Mouse (Mus musculus): ENCODE results near the gene Tbc1d8b. TPM values are rescaled to one million over a fixed set of nuclear protein-coding genes. Genes with fewer than 3 reads are reported as not detected.
"Not testable (repeated sequence)": the region's sequence is repeated elsewhere in the genome, so short reads cannot be mapped to it uniquely, and the experiment has no call there.

The Tbc1d8b gene
- polyA plus RNA-seq, 1 experiment from 2014 or later, result 0.65 TPM

DNA sequence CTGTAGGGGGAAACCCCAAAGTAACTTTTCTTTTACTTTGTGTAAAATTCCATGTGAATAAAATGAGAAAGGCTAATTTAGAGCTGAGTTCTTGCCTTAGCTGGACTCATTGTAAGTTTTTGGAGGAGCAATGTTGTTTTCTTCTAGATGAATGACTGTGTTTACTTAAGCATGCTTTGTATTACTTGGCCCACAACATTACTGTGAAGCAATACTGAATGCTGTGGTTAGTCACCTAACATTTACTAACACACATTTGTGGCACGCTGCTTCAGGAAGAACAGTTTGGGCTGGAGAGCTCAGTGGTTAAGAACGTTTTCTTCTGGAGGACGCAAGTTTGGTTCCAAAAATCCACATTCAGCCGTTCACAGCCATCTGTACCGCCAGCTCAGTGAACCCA is 52.3 kb downstream of the Tbc1d8b start:
- Histone ChIP-seq H3K9ac (no peak overlapping the region), H3K4me2 (no peak overlapping the region), H3K9me3 (no peaks in the 10 kb centered on the region), H3K27ac (no peak overlapping the region), H3K4me1 (no peaks in the 10 kb centered on the region), H3K36me3 (replicated peaks) (no peaks in the 10 kb centered on the region), H3K4me3 (no peak overlapping the region), H3K27me3 (replicated peaks) (no peaks in the 10 kb centered on the region)
- ATAC-seq (replicated peaks), result no peak
- 89% methylated on average over 5 of the region's 5 CpGs for WGBS

DNA sequence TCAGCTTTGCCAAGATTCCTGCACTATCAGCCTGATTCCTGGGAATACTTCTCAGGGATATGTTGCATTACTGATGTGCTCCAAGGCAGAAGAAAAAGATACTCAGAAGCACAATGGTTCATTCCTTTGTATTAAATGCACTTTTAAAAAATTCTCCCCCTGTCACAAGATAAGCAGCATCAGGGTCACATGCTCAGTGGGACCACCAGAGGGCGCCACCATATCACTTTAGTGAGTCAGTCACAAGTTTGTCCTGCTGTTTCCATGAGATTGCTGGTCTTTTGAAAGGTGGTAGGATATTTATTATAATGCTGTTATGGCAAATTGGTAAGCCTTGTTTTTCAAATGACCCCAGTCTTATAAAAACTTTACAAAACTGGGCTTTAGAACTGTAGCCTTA is 67.1 kb downstream of the Tbc1d8b start:
- no peak for ATAC-seq (replicated peaks)
- Histone ChIP-seq H3K4me2 (no peak overlapping the region), H3K4me3 (no peak overlapping the region), H3K27me3 (replicated peaks) (no peaks in the 10 kb centered on the region), H3K27ac (no peak overlapping the region), H3K36me3 (replicated peaks) (no peaks in the 10 kb centered on the region), H3K4me1 (no peaks in the 10 kb centered on the region), H3K9ac (no peak overlapping the region), H3K9me3 (no peaks in the 10 kb centered on the region)
- WGBS, result 2% methylated on average over 1 of the region's 1 CpGs

DNA sequence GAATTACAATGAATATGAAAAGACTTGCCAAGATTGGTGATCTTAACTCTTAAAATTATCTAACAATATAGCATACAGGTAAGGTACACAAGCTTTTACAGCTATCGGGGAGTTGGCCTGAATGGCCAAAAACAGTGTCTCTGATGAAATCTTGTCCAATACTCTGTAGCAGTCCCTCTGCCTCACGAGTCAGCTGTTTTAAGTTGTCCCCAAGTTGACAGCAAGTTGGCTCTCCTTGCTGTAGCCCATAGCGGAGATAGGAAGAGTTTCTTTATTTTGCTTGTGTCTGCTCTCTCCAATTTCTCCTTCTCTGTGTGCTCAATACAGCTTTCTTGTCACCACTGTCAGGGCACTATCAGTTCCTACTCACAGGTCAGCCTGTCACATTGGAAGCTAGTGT is 73.8 kb downstream of the Tbc1d8b start:
- H3K4me3 ChIP-seq; H3K27ac ChIP-seq; H3K9ac ChIP-seq; H3K27me3 ChIP-seq (replicated peaks); ATAC-seq (replicated peaks); H3K4me2 ChIP-seq; H3K9me3 ChIP-seq; H3K36me3 ChIP-seq (replicated peaks); H3K4me1 ChIP-seq: not testable (repeated sequence)
- 80% methylated on average over 3 of the region's 3 CpGs for WGBS

DNA sequence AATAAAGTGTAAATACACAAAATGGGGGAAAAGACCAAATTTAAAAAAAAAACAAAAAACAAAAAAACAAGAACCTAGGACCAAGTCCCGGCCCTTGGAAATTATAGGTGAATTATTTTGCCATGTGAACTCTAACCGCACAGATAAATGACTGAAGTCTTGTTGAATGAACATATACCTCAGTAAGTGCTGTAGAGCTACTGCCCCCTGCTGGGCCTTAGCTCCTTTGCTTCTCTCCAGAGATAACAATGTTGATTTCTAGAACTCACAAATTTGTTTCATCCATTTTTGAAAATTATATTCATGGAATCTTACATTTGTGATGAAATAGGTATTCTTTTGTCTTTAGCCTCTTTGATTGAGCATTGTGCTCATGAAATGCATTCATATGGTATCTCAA is 77.8 kb downstream of the Tbc1d8b start:
- no peaks in the 10 kb centered on the region for H3K36me3 ChIP-seq (replicated peaks)

DNA sequence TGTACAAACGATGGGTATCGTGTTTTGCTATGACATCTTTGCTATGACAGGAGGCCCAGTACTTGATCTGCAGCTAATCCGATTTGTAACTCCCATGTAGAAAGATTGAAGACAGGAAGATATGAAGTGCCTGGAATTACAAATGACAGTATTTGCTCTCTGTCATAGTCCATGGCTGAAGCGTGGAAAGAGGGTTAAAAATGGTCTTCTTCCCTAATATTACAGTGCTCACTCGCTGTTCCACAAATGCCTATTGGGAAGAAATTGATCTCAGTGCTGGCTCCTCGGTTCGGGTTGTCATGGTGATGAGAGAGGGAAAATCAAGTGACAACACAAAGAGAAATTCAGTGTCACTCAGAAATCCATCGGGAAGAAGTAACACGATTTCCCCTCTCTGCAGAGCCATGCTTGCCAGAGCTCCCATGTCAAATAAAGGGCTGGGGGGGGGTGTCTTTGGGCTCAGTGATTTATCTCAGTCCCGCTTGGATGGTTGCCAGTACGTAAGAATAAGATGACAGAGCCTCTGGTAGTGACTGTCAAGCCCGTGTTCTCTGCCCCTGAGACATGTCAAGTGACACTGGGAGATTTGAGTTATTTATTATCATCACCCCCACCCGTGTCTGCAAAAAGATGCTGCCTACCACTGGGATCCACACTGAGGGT is 85.3 kb downstream of the Tbc1d8b start:
- Histone ChIP-seq H3K4me1 (no peaks in the 10 kb centered on the region), H3K4me2 (no peak overlapping the region), H3K27ac (0 out of 2 replicates have a peak overlapping the region, but pooled peaks have one; percentile 25), H3K36me3 (replicated peaks) (no peaks in the 10 kb centered on the region), H3K4me3 (no peak overlapping the region), H3K9me3 (no peaks in the 10 kb centered on the region), H3K9ac (no peak overlapping the region), H3K27me3 (replicated peaks) (peaks cover 2% of the 10 kb centered on the region; the same call in 1 of the 2 replicates)
- peak; percentile 78 for ATAC-seq (replicated peaks)
- 48% methylated on average over 13 of the region's 13 CpGs for WGBS

More for the DNA sequence above, 77.8 kb downstream of the Tbc1d8b start:
- H3K4me2 ChIP-seq, result no peak overlapping the region
- no peak overlapping the region for H3K27ac ChIP-seq
- ATAC-seq (replicated peaks), result no peak
- H3K9me3 ChIP-seq, result no peaks in the 10 kb centered on the region
- no peaks in the 10 kb centered on the region for H3K4me1 ChIP-seq
- no peak overlapping the region for H3K9ac ChIP-seq
- H3K27me3 ChIP-seq (replicated peaks), result 0 out of 2 replicates have a peak, but pooled peaks cover 2% of the 10 kb centered on the region
- 83% methylated on average over 2 of the region's 2 CpGs for WGBS
- no peak overlapping the region for H3K4me3 ChIP-seq

DNA sequence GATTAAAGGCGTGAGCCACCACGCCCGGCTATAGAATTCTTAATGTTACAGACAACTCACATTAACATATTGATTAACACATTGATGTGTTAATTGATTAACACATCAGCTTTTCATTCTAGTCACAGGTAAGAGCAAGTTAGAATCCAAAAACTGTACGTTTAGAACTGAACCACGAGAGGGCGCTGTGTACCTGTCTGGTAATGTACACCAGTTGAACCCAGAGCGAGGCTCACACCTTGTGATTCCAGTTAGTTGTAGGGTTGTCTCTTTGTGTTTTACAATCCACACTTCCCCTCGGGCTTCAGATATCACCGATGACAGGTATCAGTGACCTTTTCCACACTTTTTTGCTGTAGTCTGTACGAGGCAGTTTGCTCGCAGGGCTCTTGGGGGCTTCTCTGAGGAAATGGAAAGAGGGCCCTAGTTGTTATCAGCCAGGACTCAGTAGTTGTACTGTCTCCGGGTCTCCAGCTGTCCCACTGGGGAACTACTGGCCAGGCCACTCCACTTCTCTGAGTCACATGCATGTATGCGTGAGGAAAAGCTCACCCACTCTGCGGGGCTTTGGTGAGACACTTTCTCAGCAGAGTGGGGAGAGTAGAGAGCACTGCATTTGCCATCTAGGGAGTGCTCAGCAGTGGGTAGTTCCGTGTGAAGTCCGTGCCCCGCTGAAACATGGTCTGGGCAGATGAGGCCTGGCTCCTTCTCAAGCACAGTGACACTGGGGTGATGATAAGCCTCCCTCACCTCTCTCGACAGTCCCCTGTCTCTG is 89.7 kb downstream of the Tbc1d8b start:
- 37% methylated on average over 18 of the region's 18 CpGs for WGBS
- no peaks in the 10 kb centered on the region for H3K4me1 ChIP-seq
- 0 out of 2 replicates have a peak, but pooled peaks have one; percentile 34 for ATAC-seq (replicated peaks)

DNA sequence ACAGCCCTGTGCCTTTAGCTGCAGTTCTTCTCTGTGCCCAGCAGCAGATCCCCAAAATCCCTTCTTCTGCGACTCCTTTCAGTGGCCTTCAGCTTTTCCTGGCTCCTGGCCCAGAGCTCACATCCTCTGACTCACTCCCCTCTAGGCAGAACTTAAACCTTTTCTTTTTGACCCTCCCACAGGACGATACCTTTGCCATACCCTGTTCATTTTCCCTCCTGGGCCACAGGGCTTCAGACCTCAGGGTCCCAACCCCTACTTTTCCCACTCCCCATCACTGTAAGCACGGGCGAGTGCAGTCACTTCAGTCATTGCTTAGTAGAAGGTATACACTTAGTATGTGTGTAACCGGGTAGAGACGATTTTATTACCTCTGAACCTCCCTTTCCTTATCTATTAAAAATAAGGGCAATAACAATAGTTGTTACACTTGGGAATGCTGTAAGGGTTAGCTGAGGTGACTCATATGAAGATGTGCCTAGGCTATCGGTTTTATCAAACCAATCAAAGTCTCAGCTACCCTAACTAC is 90.4 kb downstream of the Tbc1d8b start:
- Histone ChIP-seq H3K36me3 (replicated peaks) (no peaks in the 10 kb centered on the region), H3K27ac (no peak overlapping the region), H3K9me3 (no peaks in the 10 kb centered on the region), H3K9ac (no peak overlapping the region), H3K4me1 (no peaks in the 10 kb centered on the region), H3K27me3 (replicated peaks) (peaks cover 4% of the 10 kb centered on the region; the same call in 1 of the 2 replicates), H3K4me2 (no peak overlapping the region), H3K4me3 (no peak overlapping the region)
- ATAC-seq (replicated peaks), result no peak
- 77% methylated on average over 7 of the region's 7 CpGs for WGBS

More for the DNA sequence above, 89.7 kb downstream of the Tbc1d8b start:
- Histone ChIP-seq H3K27me3 (replicated peaks) (peaks cover 4% of the 10 kb centered on the region; the same call in 1 of the 2 replicates), H3K9ac (no peak overlapping the region), H3K4me2 (no peak overlapping the region), H3K36me3 (replicated peaks) (no peaks in the 10 kb centered on the region), H3K27ac (no peak overlapping the region), H3K4me3 (no peak overlapping the region), H3K9me3 (no peaks in the 10 kb centered on the region)

DNA sequence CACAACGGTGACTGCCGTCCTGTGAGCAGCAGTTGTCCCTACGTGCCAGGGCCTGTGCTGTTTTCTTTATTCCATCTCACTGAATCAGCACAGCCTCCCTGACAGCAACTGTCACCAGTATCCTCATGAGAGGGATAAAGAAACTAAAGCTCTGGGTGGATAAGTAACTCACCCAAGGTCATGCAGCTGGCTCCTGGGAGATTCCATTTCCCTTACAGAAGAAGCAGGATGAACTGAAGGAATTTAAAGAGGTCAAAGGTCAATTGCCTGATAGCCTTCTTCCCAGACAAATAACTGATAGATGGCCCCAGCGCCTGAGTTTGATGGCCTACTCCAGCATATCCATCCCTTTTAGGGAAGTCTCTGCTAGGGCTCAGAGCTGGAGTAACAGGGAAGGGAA is 92.6 kb downstream of the Tbc1d8b start:
- no peaks in the 10 kb centered on the region for H3K9me3 ChIP-seq
- no peak overlapping the region for H3K4me2 ChIP-seq
- no peak overlapping the region for H3K9ac ChIP-seq
- H3K4me3 ChIP-seq, result no peak overlapping the region
- no peaks in the 10 kb centered on the region for H3K36me3 ChIP-seq (replicated peaks)
- no peak overlapping the region for H3K27ac ChIP-seq
- WGBS, result 53% methylated on average over 4 of the region's 4 CpGs
- H3K27me3 ChIP-seq (replicated peaks), result peaks cover 9% of the 10 kb centered on the region; the same call in 1 of the 2 replicates
- no peak for ATAC-seq (replicated peaks)
- no peaks in the 10 kb centered on the region for H3K4me1 ChIP-seq

DNA sequence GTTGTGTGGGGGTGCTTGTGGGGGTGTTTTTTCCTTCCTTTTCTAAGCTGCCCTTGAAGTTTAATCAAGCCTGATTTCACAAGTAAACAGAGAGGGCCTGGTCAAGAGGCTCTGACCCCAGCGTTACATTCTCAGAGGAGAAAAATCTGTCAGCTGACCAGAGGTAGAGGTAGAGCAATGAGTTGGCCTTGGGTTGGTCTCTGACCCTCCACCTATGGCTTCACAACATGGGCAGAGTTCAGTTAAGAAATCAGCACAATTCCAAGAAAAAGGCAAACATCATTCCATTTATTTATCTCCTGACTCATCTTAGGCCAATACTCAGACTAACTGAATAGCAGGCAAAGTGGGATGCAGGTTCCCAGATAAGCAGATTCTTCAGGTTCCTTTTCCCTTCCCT is 94.1 kb downstream of the Tbc1d8b start:
- ATAC-seq (replicated peaks), result no peak
- Histone ChIP-seq H3K9me3 (no peaks in the 10 kb centered on the region), H3K36me3 (replicated peaks) (no peaks in the 10 kb centered on the region), H3K4me2 (no peak overlapping the region), H3K9ac (no peak overlapping the region), H3K27me3 (replicated peaks) (peaks cover 15% of the 10 kb centered on the region), H3K4me1 (no peaks in the 10 kb centered on the region), H3K27ac (no peak overlapping the region), H3K4me3 (no peak overlapping the region)
- WGBS, result 65% methylated on average over 1 of the region's 1 CpGs

DNA sequence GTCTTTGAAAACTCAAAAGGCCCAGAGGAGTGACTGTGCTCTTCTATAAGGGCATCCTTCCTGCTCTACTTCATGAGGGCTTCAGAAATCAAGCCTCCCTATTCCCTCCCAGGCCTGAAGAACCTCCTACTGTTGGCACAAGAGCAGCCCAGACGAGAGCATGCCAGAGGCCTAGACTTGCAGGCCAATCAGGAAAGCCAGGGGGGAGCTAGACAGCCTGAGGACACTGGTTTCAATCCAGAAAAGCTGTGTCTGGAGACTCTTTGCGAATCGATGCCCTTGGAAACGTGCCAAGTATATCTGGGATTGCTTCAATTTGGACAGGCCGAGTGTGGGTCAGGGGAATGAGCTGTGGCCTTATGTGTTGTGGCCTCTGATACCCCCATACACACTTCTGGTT is 94.6 kb downstream of the Tbc1d8b start:
- no peak overlapping the region for H3K4me3 ChIP-seq
- peaks cover 15% of the 10 kb centered on the region for H3K27me3 ChIP-seq (replicated peaks)
- no peak for ATAC-seq (replicated peaks)
- no peaks in the 10 kb centered on the region for H3K4me1 ChIP-seq
- H3K9me3 ChIP-seq, result no peaks in the 10 kb centered on the region
- no peaks in the 10 kb centered on the region for H3K36me3 ChIP-seq (replicated peaks)
- H3K4me2 ChIP-seq, result no peak overlapping the region
- no peak overlapping the region for H3K9ac ChIP-seq
- 78% methylated on average over 5 of the region's 5 CpGs for WGBS
- H3K27ac ChIP-seq, result no peak overlapping the region

DNA sequence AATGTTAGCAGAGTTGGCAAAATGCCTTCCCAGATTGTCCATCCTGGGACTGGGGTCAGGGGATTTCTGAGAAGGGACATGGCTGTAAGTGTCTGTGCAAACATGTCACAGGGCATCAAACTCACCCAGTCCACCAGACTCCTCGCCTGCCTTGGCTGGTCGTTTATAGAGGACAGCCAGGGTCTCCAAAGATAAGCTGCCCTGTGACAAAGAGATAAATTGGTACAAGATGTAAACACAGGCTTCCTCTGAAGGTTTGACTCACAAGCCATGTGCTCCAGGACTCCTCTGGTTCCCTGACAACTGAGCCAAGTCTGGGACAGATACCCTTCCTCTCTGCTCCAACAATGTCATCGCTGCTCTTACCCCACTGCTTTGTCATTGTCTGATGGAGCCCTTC is 96.2 kb downstream of the Tbc1d8b start:
- H3K9ac ChIP-seq, result no peak overlapping the region
- H3K9me3 ChIP-seq, result no peaks in the 10 kb centered on the region
- WGBS, result 55% methylated on average over 3 of the region's 3 CpGs
- H3K4me2 ChIP-seq, result no peak overlapping the region
- H3K27me3 ChIP-seq (replicated peaks), result peaks cover 15% of the 10 kb centered on the region
- H3K36me3 ChIP-seq (replicated peaks), result no peaks in the 10 kb centered on the region
- H3K4me1 ChIP-seq, result no peaks in the 10 kb centered on the region
- no peak overlapping the region for H3K4me3 ChIP-seq
- ATAC-seq (replicated peaks), result no peak
- H3K27ac ChIP-seq, result no peak overlapping the region

DNA sequence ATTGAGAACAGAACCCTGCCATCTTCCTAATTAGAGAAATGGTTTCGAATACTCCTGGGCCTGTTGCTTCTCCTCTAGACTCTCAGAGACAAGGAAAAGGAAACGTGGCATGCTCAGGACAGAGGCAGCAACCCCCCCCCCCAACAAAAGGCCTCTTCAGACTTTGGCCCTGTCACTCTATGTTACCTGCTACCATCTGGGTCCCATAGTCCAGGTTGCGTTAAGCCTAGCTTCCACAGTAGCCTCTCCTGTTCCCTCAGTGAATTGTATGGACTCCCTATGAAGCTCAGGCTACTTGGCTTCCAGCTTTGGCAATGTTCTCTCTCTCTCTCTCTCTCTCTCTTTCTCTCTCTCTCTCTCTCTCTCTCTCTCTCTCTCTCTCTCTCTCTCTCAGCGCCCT is 96.8 kb downstream of the Tbc1d8b start:
- 68% methylated on average over 4 of the region's 4 CpGs for WGBS
- no peak for ATAC-seq (replicated peaks)
- H3K4me2 ChIP-seq, result no peak overlapping the region
- H3K4me3 ChIP-seq, result no peak overlapping the region
- H3K27me3 ChIP-seq (replicated peaks), result peaks cover 15% of the 10 kb centered on the region
- H3K9me3 ChIP-seq, result no peaks in the 10 kb centered on the region
- no peak overlapping the region for H3K9ac ChIP-seq
- no peaks in the 10 kb centered on the region for H3K4me1 ChIP-seq
- H3K36me3 ChIP-seq (replicated peaks), result no peaks in the 10 kb centered on the region
- no peak overlapping the region for H3K27ac ChIP-seq

Data from midbrain, embryonic 15.5 days (tissue).